Mouse (Mus musculus): ENCODE results near the gene Mtcp1.

DNA sequence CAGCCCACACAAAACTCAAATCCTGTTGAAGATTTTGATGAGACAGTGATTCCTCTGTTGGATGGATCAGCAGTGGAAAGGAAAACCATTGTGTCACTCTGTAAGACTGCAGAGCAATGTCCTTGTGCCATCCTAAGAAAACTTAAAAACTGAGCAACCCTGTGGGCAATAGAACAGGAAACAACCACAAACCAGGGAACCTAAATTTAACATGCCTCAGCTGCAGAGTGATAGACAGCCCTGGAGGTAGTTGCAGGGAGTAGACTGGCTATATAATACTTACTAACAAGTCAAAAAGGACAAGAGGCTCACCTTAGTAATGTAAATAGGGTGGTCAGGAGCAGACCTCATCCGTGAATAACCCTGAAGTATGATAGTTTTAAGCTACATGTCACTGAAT lies 38.2 kb upstream of the Mtcp1 start:
- no peak for TF ChIP-seq EP300 (IDR thresholded peaks at IDR 0.05; ENCODE audit: insufficient read depth, low read depth, low read length)
- TF ChIP-seq CTCF (IDR thresholded peaks at IDR 0.05) = no peak
- TF ChIP-seq POLR2A (IDR thresholded peaks at IDR 0.05; ENCODE audit: insufficient read depth, low read depth, low read length) = no peak
